Mouse (Mus musculus) cerebellum, adult 2 months (tissue): ENCODE results near the gene Gtf2h4.

ENCODE experiments used
- CTCF ChIP-seq: fragments of 200-500 bp; IDR thresholded peaks from 2 replicates; pipeline ENCODE4 v1.5.1; 2011; ENCODE audit warnings: low read depth, mild to moderate bottlenecking, control low read depth, low read length, moderate library complexity, borderline replicate concordance; ENCODE audit not compliant: insufficient read depth
- POLR2A ChIP-seq: fragments of 200-500 bp; IDR thresholded peaks from 2 replicates; pipeline ENCODE4 v1.6.1; 2011; ENCODE audit warnings: low read length, control low read depth, borderline replicate concordance; ENCODE audit not compliant: insufficient read depth

- TF ChIP-seq POLR2A (no peak), CTCF (no peak)
These were observed 42.6 kb upstream of the Gtf2h4 start for GRCm38 (mm10) chr17:35716114-35716513.
